Mouse (Mus musculus) heart, adult 9 months (tissue): ENCODE results near the gene Sh3bgrl2.

ENCODE experiments used
- DNase-seq, 2 experiments: peaks; one replicate each; pipeline ENCODE4 v3.0.0; 2022; ENCODE audit warnings: low spot score in 2 of 2

Gene Sh3bgrl2

DNA sequence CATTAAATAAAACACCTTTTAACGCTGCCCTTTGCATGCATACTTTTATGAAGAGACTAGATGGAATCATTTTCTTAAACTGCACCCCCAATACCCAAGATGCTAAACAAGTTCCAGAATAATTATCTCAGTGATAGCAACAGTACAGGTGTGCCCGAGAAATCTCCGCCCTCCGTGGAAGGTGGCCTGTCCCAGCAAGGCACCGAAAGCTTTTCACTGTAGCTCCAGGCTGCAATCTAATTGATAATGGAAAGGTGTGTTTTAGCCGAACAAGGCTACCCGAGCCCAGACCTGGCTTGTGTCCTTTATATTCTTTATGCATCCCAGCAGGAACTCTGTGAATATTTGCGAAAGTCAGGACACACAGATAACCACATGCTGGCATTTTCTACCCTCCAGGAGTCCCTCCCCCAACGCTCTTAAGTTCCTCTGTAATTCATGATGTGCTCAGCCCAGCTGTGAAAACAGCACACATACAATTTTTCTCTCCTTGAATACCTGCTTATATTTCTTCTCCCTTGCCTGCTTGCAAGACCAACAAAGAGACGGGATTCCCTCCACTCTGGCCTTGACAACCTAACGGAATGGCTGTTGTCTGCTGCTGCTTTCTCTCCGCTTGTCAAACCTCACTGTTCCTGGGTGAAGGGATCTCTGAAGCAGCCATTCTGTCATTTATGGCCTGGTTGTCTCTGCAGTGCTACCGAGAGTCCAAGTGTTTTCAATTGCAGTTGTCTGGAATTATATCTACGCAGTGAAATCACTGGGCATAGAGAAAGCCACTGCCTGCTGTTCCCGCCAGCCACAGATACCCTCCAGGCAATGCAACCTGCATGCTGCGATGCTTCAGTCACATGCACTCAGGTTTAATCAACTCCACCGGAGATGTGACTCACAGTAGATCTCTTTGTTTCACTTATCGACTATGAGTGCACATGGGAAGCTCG is 80.8 kb downstream of the Sh3bgrl2 start:
- DNase-seq, result no peak

DNA sequence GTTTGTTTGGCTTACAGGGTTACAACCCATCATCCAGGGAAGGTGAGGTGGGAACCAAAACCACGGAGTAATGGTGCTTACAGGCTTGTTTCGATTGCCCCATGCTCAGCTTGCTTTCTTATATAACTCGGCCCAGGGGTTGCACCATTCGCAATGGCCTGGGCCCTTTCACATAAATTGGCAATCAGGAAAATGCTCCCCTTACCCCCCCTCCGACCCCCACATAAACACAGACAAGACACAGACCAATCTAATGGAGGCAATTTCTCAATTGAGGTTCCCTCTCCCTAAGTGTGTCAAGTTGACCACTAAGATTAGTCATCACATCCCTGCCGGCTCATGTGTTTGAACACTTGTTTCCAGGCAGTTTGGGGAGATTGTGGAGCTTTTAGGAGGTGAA is 82.2 kb downstream of the Sh3bgrl2 start:
- no peak for DNase-seq

DNA sequence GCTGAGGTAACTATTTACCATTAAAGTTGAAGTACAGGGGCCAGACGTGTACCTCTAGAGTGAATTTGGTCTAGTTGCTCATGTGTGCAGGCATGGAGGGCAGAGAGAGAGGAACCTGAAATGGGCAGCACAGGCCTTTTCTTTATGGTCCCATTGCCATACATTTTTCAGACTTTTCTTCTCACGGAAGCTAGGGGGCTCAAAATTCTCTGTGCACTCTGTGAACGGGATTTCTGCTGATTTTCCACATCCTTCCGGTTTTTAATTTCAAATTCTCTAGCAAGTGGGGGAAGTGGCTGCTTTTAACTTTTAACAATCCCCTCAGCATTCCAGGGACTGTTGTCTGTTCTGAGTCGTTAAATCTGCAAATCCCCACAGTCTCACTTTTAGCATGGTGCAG is 83.8 kb downstream of the Sh3bgrl2 start:
- DNase-seq, result no peak

DNA sequence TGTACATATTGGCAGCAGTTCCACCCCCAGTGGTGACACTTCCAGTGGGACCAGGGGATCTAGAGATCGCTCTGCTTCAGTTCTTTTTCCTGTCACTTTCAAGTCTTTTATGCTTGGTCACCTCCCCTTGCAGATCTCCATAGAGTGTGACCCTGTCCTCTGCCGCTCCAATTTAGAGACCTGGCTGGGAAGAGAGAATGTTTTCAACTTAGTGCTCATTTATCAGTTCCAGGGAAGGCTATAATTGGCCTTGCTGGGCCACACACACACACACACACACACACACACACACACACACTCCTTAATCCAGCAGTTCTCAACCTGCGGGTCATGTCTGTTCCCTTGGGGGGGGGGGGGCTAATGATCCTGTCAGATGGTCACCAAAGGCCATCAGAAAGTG is 86.6 kb downstream of the Sh3bgrl2 start:
- DNase-seq, result no peak

DNA sequence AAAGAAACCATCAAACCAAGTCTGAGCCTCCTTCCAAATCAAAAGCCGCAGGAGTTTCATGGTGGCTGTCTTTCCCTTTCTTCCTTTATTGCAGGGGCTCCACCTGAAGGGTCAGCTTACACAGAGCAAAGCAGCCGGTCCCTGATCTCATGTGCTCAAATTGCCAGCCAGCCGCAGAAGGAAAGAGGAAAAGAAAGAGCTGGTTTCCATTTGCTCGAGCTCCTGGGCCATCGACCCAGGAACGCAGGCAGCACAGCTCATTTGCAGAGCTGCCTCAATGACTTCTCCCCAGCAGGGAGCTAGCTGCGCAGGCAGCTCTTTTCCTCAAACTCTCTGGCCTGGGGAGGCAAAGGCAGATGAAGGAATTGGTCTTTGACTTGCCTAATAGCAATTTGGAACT is 87.9 kb downstream of the Sh3bgrl2 start:
- DNase-seq, result no peak

DNA sequence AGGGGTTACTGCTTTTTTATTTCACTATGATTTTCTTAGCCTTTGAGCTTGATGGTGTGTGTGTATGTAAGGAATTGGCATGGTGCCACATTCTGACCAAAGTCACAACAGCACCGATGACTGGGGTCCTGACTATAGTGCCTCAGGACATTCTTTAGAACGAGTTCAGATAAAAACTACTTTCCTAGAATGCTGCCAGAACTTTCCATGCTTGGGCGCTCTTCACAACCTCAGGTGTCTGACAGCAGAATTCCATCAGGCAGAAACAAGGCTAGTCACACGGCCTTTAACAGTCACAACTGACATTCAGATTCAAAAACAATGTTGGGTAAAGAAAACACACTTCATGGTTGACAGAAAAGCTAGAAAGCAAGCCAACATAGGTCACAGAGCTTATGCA is 95.0 kb downstream of the Sh3bgrl2 start:
- no peak for DNase-seq

DNA sequence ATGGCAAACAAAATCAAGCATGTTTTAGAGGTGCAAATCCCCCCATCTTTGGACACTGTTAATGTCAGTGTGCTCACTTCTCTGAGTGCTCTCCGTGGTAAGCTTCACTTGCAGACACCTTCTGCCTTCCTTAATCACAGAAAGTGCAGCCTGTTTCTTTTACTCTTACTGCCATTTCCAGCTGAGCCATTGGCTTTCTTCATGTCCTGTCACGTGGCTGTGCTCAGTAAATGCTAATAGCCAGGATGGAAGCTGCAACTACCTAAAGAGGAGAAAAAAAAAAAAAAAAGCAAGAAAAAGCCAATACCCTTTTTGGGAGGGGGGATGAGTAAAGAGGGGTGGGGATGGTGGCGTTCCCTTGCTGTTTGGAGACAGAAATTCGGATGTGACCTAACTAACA is 95.7 kb downstream of the Sh3bgrl2 start:
- no peak for DNase-seq

DNA sequence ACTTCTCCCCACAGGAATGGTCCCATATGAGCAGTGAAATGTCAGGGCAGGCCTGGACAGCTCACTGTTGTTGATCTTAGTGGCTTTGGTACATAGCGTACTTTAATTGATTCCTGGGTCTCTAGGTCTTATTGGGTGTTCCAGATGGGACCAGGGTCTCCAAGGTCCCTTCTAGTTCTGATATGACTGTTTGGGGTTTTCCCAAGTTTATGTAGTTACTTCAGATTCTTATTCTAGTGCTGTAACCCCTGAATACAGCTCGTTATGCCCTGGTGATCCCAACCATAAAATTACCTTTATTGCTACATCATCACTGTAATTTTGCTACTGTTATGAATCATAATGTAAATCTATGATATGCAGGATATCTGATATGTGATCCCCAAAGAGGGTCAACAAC is 98.1 kb downstream of the Sh3bgrl2 start:
- DNase-seq, result no peak

DNA sequence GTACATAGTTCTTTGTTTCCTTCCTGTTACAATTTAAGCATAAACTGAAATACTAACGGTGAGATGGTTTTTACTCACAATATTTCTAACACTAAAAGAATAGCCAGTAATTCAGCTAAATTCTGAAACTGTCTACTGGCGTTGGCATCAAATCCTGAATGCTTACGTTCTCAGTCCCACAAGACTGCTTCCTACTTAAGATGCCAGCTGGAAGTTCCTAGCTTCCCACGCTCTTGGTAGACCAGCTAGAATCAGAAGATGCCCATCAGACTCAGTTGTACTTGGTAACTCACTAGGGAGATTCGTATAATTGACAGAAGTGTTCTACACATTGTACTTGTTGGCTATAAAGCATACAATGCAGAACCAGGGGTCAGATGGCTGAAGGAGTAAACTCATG is 98.6 kb downstream of the Sh3bgrl2 start:
- DNase-seq, result no peak

DNA sequence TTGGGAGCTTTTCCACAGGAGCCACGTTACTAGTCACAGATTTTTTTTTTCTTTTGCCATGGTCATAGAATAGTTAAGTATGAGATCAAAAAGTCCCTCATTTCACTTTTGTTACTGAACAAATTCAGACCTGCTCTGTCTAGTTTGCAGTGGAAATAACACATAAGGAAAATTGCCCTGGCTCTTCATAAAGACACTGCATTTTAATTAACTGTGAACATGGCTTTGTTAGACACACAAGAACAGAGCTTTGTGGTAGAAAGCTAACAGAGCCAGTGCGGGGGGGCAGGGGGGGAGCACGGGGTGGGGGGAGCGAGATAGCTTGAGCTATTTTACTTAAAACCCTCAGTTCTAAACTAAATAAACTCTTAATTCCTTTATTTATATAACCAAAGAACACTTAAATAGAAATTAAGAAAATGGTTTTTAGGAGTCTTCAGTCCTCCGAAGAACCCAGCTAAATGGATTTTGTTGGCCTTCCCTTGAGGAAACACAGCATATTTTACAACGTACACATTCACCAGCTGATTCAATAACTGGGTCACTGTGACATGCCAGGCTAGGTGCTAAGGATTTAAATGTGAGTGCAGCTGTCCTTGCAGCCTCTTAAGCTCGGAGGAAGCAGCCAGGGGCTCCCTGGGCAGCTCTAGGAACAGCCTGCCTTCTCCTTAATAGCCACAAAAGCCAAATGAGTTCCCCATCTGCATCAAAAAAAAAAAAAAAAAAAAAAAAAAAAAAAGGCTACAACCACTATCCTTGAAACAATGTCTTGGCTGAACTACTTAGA is 100.0 kb downstream of the Sh3bgrl2 start:
- no peak for DNase-seq

DNA sequence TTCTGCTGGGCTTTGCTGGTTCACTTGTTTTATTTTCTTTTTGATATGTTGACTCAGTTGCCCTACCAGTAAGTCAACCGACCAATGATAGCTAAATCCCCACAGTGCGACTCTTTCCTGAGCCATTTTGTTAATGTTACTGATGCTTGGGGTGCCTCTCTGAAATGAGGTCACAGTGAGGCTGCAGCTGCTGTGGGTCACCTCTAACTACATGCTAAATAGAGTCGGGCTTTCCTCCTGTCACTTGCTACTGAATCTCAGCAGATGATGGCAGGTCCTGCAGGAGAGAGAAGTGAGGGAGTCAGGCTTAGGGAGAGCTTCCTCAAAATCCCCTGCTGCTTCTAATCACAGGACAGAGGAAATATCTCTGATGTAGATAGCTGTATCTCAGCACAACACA is 100.6 kb downstream of the Sh3bgrl2 start:
- no peak for DNase-seq

DNA sequence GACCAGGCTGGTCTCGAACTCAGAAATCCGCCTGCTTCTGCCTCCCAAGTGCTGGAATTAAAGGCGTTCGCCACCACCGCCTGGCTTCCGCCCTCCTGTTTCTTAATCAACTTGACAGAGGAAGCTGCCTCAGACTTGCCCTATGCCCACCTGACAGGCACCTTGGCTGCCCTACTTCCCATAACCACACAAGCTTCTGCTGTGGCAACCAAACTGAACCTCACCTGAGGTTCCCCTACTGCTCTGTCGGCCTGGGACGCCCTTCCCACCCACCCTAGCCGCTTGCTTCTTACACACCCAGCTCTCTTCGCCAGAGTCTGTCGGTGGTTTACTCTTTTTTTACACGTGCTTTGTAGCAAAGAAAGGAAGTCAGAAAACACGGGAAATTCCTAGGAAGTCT is 103.9 kb downstream of the Sh3bgrl2 start:
- no peak for DNase-seq

DNA sequence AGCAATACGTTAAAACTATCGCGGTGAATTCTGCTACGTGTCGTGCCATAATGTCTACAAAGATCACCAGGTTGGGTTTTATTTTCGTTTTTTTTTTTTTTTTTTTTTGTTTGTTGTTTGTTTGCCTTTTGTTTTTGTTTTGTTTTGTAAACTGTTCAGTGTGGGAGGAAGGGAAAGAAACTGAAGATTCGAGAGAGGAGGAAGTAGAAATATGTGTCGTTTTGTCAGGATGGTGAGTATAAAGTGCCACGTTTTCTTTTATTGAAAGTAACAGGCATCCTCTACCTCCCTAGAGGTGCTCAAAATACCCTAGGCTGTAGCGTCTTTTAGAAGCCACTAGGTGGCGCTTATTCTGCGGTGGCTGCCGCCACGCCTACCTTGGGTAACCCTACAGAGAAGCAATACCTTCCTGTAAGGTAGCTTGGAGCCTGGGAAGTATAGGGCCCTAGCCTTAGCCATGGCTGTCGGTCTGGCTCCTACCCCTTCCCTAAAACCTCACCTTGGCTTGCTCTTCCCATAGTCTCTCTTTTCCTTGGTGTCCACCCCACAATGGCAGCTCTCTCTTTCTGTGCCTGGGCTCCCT is 104.6 kb downstream of the Sh3bgrl2 start:
- DNase-seq, result no peak

DNA sequence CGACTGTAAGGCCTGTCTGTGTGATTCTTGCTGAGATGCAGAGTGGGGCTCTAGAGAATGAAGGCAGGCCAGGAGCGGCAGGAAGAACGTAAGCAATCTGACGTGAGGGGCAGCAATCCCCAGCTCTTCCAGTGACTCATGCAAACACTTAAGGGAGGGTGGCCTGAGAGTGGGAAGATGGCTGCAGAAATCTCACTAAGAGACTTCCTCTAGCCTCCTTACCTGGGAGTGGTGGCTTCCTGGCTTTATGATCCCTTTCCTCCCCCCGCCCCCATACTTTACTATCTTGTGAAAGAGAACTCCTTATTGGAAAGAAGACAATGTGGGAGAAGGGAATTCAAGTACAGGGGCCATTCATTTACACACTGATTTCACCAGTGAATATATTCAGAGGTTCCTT is 106.5 kb downstream of the Sh3bgrl2 start:
- DNase-seq, result no peak

DNA sequence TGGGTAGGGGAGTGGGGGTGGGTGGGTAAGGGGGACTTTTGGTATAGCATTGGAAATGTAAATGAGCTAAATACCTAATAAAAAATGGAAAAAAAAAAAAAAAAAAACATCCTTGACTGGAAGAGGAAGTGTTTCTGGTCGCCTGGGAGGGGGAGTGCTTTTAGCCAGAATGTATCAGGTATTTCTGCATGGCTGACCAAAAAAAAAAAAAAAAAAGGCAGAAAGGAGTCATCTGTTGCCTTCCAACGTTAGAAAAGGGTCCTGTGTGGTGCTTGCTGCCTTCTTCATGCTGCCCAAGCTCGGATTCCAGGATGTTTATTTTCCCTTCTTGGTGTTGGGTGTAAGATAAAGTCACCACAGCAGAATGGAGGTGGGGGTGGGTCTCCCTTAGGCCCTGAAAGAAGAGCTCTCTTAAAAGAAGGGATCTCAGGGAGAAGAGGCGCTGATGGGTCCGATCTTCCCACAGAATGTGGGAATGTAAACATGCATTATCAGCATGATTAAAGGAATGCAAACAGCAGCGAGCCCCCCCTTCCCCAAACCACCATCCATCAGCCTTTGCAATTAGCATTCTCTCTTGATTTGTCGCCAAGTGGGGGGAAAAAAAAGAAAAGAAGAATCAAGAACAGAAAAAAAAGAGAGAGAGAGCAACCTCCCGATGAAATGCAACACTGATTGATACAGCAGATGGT is 109.0 kb downstream of the Sh3bgrl2 start:
- no peak for DNase-seq

DNA sequence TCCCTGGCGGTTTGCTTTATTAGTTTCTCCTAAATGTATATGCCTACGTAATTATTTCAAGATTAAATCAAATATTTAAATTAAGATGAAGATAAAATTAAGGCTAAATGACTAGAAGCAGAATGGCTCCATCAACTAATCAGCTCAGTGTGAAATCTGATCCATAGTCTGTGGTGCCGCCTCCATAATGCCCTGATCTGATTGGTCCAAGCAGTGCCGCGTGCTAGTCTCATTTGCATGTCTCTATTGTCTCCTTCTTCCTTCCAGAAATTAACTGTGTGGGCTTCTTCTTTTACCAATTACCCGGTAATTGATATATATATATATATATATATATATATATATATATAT is 109.5 kb downstream of the Sh3bgrl2 start:
- no peak for DNase-seq

DNA sequence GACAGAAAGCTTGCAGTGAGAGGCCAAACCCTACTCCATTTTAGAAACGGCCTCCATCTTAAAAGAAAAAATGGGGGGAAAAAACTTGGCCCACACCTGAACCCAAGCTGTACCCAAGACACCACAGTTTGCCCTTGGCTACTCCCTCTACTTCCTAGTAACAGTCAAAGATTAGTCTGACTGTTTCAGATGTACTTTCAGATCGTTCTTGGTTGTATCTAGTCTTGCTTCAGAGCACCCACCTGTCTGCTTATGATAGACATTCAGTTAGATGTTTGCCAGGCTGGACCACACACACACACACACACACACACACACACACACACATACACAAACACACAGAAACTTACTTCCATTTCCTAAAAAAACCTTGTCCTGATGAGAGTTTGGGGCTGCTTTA is 111.0 kb downstream of the Sh3bgrl2 start:
- no peak for DNase-seq

DNA sequence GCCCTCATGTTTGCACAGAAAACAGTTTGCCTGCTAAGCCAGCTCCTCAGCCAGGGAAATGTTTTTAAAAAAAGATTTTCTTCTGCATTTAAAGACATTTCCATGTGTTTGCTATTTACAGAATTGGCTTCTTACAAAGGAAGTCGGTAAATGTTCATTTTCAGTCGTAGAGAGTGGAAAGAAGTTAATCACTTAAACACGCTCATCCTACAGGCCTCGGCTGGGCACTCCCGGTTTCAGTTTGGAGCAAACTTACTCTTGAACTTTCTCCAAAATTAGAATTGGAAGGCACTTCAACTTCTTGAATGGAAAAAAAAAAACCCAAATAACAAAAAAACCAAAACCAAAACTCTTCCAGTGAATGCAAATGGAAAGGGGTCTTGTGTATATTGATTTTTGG is 113.7 kb downstream of the Sh3bgrl2 start:
- DNase-seq, result peak in 1 of 2 experiments; percentile 29

DNA sequence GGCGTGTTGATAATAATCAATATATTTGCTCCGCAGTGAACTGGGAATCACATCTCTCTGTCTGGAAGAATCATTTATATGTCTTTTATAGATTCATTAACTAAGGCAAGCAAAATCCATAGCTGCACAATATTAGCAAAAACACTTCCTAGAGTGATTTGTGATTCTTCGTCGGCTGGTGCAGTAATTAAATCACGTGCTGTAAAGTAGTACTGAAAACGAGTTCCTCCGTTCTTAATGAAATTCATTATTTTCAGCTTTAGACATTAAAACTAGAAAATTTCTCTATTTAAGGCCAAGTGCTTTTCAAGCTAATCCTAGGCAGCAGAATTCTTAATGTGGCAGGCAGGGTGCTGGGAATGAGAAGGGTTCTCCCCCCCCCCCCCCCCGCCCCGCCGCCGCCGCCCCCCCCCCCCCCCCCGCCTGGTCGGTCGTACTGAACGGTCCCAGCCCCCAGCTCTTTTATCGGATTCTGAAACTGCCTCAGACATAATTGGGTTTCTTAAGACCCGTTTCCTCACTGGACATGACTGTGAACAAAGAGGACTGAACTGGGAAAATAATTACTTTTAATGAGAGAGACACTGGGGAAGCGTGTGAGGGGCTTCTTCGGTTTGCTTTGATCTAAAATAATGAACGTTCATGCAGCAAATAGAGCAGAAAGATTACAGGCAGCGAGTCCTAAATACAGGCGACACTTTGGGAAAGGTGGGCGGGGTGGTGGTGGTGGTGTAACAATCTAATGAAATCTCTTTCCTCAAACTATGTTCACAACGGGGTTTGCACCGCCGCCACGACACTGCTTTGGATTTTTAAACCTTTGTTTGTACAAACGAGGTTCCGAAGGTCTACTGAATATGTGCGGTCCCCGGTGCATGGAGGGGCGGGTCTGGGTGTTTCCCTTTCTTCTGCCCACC is 116.1 kb downstream of the Sh3bgrl2 start:
- DNase-seq, result no peak

DNA sequence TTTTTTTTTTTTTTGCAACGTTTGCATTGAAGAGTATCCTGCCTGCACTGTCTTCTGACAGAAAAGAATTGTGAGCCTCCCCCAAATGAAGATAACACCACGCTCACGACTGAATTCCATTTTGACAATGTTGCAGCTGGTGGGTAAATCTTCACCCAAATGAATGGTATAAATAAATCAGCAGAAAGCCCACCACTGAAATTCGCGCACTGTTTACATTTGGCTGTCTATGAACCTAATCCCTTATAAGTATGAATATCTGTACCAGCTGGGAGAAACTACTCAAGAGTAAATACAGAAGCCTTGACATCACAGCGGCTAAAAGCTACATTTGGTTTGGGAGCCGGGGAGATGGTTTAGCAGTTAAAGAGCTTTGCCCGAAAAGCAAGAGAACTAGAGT is 116.8 kb downstream of the Sh3bgrl2 start:
- no peak for DNase-seq

DNA sequence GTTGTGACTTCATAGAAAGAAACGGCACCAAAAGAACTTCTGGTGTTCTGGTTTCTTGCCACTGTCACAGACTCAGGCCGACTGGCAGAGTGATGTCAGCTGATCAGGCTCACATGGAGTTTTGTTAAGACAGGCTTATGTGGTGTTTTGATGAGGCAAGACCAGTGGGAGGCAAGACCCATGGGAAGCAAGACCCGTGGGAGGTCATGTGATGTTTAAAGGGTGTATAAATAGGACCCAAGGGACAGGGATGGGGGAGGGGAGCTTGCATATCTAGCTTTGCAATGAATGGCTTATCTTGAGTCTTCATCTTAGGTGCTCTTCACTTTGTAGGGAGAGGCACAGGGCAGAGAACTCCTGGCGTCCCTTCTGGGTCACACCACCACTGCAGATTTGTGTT is 118.9 kb downstream of the Sh3bgrl2 start:
- DNase-seq, result no peak
